Mouse (Mus musculus): Measurements from ENCODE around the gene Crp. TPM values are rescaled to one million over a fixed set of nuclear protein-coding genes. Genes with fewer than 3 reads are reported as not detected.

Gene Crp
- polyA plus RNA-seq, 1 experiment from 2014 or later = 0.35 TPM

Other genes starting within 250 kb of the Crp start
- 0.36 and 0.38 TPM in 2 replicates for gene Slamf9, start 222.7 kb upstream of the Crp start, polyA plus RNA-seq (2015; fragmentation: Nextera tagmentation; extraction: Ambion mirVana)
- 38.9 TPM in 2 replicates for gene Igsf9, start 216.3 kb upstream of the Crp start, polyA plus RNA-seq (2015; fragmentation: Nextera tagmentation; extraction: Ambion mirVana)
- 140 and 198 TPM in 2 replicates for gene Tagln2, start 198.0 kb upstream of the Crp start, polyA plus RNA-seq (2015; fragmentation: Nextera tagmentation; extraction: Ambion mirVana)
- gene Cfap45, start 177.3 kb upstream of the Crp start, polyA plus RNA-seq (2015; fragmentation: Nextera tagmentation; extraction: Ambion mirVana) = 3.8 and 4.3 TPM in 2 replicates
- 1.4 and 1.9 TPM in 2 replicates for gene Vsig8, start 142.1 kb upstream of the Crp start, polyA plus RNA-seq (2015; fragmentation: Nextera tagmentation; extraction: Ambion mirVana)
- 0.33 TPM in 1 of 2 replicates, not detected in the other for gene Slamf8, start 107.5 kb upstream of the Crp start, polyA plus RNA-seq (2015; fragmentation: Nextera tagmentation; extraction: Ambion mirVana)
- gene Fcrl6, start 95.5 kb upstream of the Crp start, polyA plus RNA-seq (2015; fragmentation: Nextera tagmentation; extraction: Ambion mirVana) = 0.22 and 0.27 TPM in 2 replicates
- gene Dusp23, start 65.1 kb upstream of the Crp start, polyA plus RNA-seq (2015; fragmentation: Nextera tagmentation; extraction: Ambion mirVana) = 15.3 and 15.5 TPM in 2 replicates
- not detected in 2 replicates for gene Apcs, start 197.0 kb downstream of the Crp start, polyA plus RNA-seq (2015; fragmentation: Nextera tagmentation; extraction: Ambion mirVana)